Mouse (Mus musculus) forelimb bud, embryonic 11.5 days (tissue): ENCODE results near the gene Lbx2.

Experiments
- DNase-seq: peaks from one replicate; pipeline ENCODE4 v3.0.0-alpha.2; 2012; ENCODE audit warnings: low read depth, low spot score

Gene Lbx2

GRCm38 (mm10) chr6:83132176-83132919 lies 46.2 kb downstream of the Lbx2 start:
- no peak for DNase-seq

- DNase-seq, result no peak
These were observed 48.1 kb downstream of the Lbx2 start for GRCm38 (mm10) chr6:83134226-83134625.

GRCm38 (mm10) chr6:83134951-83135513 lies 48.9 kb downstream of the Lbx2 start, which contains the start of gene Rtkn:
Gene Rtkn, plus strand, starts transcription at chr6:83135463.
- no peak for DNase-seq

GRCm38 (mm10) chr6:83135571-83136161 lies 49.5 kb downstream of the Lbx2 start:
- DNase-seq, result no peak

GRCm38 (mm10) chr6:83136291-83136880 lies 50.2 kb downstream of the Lbx2 start:
- no peak for DNase-seq

GRCm38 (mm10) chr6:83136881-83137575 lies 50.9 kb downstream of the Lbx2 start:
- peak; percentile 84 for DNase-seq

GRCm38 (mm10) chr6:83137576-83137950 lies 51.4 kb downstream of the Lbx2 start:
- DNase-seq, result peak; percentile 95
